Comparison of ENCODE assay signal across 27 mouse cellular contexts in genomic region chr1:125263684-125264083, GRCm38 (mm10).
A peak's percentile ranks its signal among the peaks of the same experiment; 100 is the strongest.
DNase-seq lines count a peak whose midpoint lies in the region; ATAC-seq and TF ChIP-seq lines count a peak whose summit lies in the region.
"Had no signal": no experiment of that assay in that cellular context is flagged by ENCODE, and none has a peak within 500 bp of the region (broad histone marks: within the 10 kb centered on the region; RNA-seq: fewer than 3 reads in every experiment).

No protein-coding gene starts in this region.

- H3K36me3 ChIP-seq in embryonic facial prominence, embryonic 14.5 days (ENCODE audit: control insufficient read depth, insufficient read depth, low read length), result no peaks in the 10 kb centered on the region
- no peaks in the 10 kb centered on the region for H3K36me3 ChIP-seq in embryonic facial prominence, embryonic 10.5 days (replicated peaks)
- no peaks in the 10 kb centered on the region for H3K36me3 ChIP-seq in midbrain, embryonic 15.5 days (replicated peaks)
- no peaks in the 10 kb centered on the region for H3K36me3 ChIP-seq in midbrain, postnatal 0 days (ENCODE audit: insufficient read depth, low read length)
- no peaks in the 10 kb centered on the region for H3K36me3 ChIP-seq in thymus, adult 2 months (ENCODE audit: control insufficient read depth, insufficient read depth, low read length)
- H3K36me3 ChIP-seq: embryonic facial prominence, embryonic 13.5 days; forebrain, embryonic 10.5 days; heart, embryonic 10.5 days; heart, embryonic 13.5 days had no signal

- no peak for TF ChIP-seq POLR2A in thymus, adult 2 months (IDR thresholded peaks at IDR 0.05; ENCODE audit: control insufficient read depth, extremely low read depth, insufficient read depth, low read length, poor library complexity)

- TF ChIP-seq CTCF in midbrain, postnatal 0 days (IDR thresholded peaks at IDR 0.05), result no peak
- no peak for TF ChIP-seq CTCF in thymus, adult 2 months (IDR thresholded peaks at IDR 0.05; ENCODE audit: borderline replicate concordance, control insufficient read depth, extremely low read depth, insufficient read depth, low read length, poor library complexity)

- no peaks in the 10 kb centered on the region for H3K27me3 ChIP-seq in embryonic facial prominence, embryonic 14.5 days (replicated peaks; ENCODE audit: control insufficient read depth, insufficient read depth, low read length)
- H3K27me3 ChIP-seq in embryonic facial prominence, embryonic 10.5 days (replicated peaks; ENCODE audit: low read depth, poor library complexity, severe bottlenecking), result no peaks in the 10 kb centered on the region
- no peaks in the 10 kb centered on the region for H3K27me3 ChIP-seq in midbrain, embryonic 15.5 days (replicated peaks)
- H3K27me3 ChIP-seq in midbrain, postnatal 0 days (ENCODE audit: insufficient read depth, low read length), result no peaks in the 10 kb centered on the region
- H3K27me3 ChIP-seq in thymus, adult 2 months (ENCODE audit: control insufficient read depth, insufficient read depth, low read length), result no peaks in the 10 kb centered on the region
- H3K27me3 ChIP-seq: embryonic facial prominence, embryonic 13.5 days; forebrain, embryonic 13.5 days; heart, embryonic 13.5 days had no signal

- no peaks in the 10 kb centered on the region for H3K9me3 ChIP-seq in embryonic facial prominence, embryonic 14.5 days (ENCODE audit: control insufficient read depth, low read length)
- no peaks in the 10 kb centered on the region for H3K9me3 ChIP-seq in embryonic facial prominence, embryonic 10.5 days
- no peaks in the 10 kb centered on the region for H3K9me3 ChIP-seq in midbrain, embryonic 15.5 days
- no peaks in the 10 kb centered on the region for H3K9me3 ChIP-seq in midbrain, postnatal 0 days (ENCODE audit: low read length)
- H3K9me3 ChIP-seq: embryonic facial prominence, embryonic 13.5 days; forebrain, embryonic 13.5 days; heart, embryonic 10.5 days; heart, embryonic 13.5 days had no signal

- WGBS in embryonic facial prominence, embryonic 14.5 days, result 69% methylated on average over 6 of the region's 6 CpGs
- 83% methylated on average over 6 of the region's 6 CpGs for WGBS in embryonic facial prominence, embryonic 10.5 days
- 79% methylated on average over 6 of the region's 6 CpGs for WGBS in midbrain, embryonic 15.5 days
- 68% methylated on average over 6 of the region's 6 CpGs for WGBS in midbrain, postnatal 0 days
- WGBS in thymus, adult 2 months, result 21% methylated on average over 6 of the region's 6 CpGs

- ATAC-seq in embryonic facial prominence, embryonic 14.5 days (ENCODE audit: low read depth), result no peak
- peak; percentile 58; the same call in 1 of the 2 replicates for ATAC-seq in midbrain, embryonic 15.5 days (replicated peaks)
- ATAC-seq in midbrain, postnatal 0 days (ENCODE audit: low FRiP score), result no peak
- peak; percentile 60 for ATAC-seq in megakaryocyte progenitor cell, adult 5-6 weeks (replicated peaks; ENCODE audit: poor library complexity)
- ATAC-seq: activated CD4-positive, CD25-positive, alpha-beta regulatory T cell, adult 4 months; forebrain, embryonic 13.5 days; forebrain, embryonic 16.5 days; hindbrain, postnatal 0 days had no signal

- no peak overlapping the region for H3K9ac ChIP-seq in embryonic facial prominence, embryonic 14.5 days (ENCODE audit: low read depth, low read length)
- no peak overlapping the region for H3K9ac ChIP-seq in midbrain, embryonic 15.5 days
- no peak overlapping the region for H3K9ac ChIP-seq in midbrain, postnatal 0 days (replicated peaks; ENCODE audit: low read length, poor library complexity, severe bottlenecking)
- H3K9ac ChIP-seq: embryonic facial prominence, embryonic 13.5 days; forebrain, embryonic 13.5 days; heart, embryonic 13.5 days; hindbrain, embryonic 14.5 days had no signal

- no peak overlapping the region for H3K4me2 ChIP-seq in embryonic facial prominence, embryonic 14.5 days (ENCODE audit: low read depth, low read length)
- H3K4me2 ChIP-seq in midbrain, embryonic 15.5 days, result no peak overlapping the region
- no peak overlapping the region for H3K4me2 ChIP-seq in midbrain, postnatal 0 days (ENCODE audit: low read depth, low read length, poor library complexity, severe bottlenecking)
- H3K4me2 ChIP-seq: embryonic facial prominence, embryonic 13.5 days; forebrain, embryonic 13.5 days; heart, embryonic 13.5 days; hindbrain, embryonic 14.5 days had no signal

- H3K27ac ChIP-seq in embryonic facial prominence, embryonic 14.5 days (replicated peaks; ENCODE audit: low read depth, low read length), result no peak overlapping the region
- H3K27ac ChIP-seq in embryonic facial prominence, embryonic 10.5 days (replicated peaks), result no peak overlapping the region
- no peak overlapping the region for H3K27ac ChIP-seq in midbrain, embryonic 15.5 days
- no peak overlapping the region for H3K27ac ChIP-seq in midbrain, postnatal 0 days (ENCODE audit: low read depth, low read length)
- no peak overlapping the region for H3K27ac ChIP-seq in thymus, adult 2 months (ENCODE audit: control insufficient read depth, insufficient read depth, low read length)
- H3K27ac ChIP-seq: embryonic facial prominence, embryonic 13.5 days; forebrain, embryonic 10.5 days; forebrain, embryonic 13.5 days; heart, embryonic 10.5 days; heart, embryonic 13.5 days; hindbrain, embryonic 14.5 days; hindbrain, postnatal 0 days had no signal

- peak; percentile 7 for DNase-seq in embryonic facial prominence, embryonic 14.5 days (ENCODE audit: low spot score)
- no peak for DNase-seq in embryonic facial prominence, embryonic 10.5 days (ENCODE audit: low spot score)
- DNase-seq in midbrain, postnatal 0 days (ENCODE audit: low spot score), result no peak
- peak; percentile 21 for DNase-seq in thymus, postnatal 25 days
- DNase-seq in thymus, adult 2 months, result no peak
- DNase-seq in urinary bladder, postnatal 4 days (ENCODE audit: low spot score in 2 of 2), result no peak
- DNase-seq: adrenal gland, adult 8-10 months; adrenal gland, postnatal 36 days; cerebellum, adult 18-20 months; cerebellum, adult 9-10 months; cerebellum, postnatal 14 days; gastrocnemius, postnatal 10 days; gastrocnemius, postnatal 36 days; heart, adult 18-20 months; heart, postnatal 14 days; heart, postnatal 4 days had no signal

- H3K4me3 ChIP-seq in embryonic facial prominence, embryonic 14.5 days (ENCODE audit: low read depth, low read length), result no peak overlapping the region
- no peak overlapping the region for H3K4me3 ChIP-seq in embryonic facial prominence, embryonic 10.5 days
- no peak overlapping the region for H3K4me3 ChIP-seq in midbrain, embryonic 15.5 days
- no peak overlapping the region for H3K4me3 ChIP-seq in midbrain, postnatal 0 days (ENCODE audit: low read depth, low read length)
- H3K4me3 ChIP-seq in thymus, adult 2 months (ENCODE audit: control insufficient read depth, insufficient read depth, low read length), result no peak overlapping the region
- H3K4me3 ChIP-seq: embryonic facial prominence, embryonic 13.5 days; forebrain, embryonic 10.5 days; forebrain, embryonic 13.5 days; heart, embryonic 10.5 days; heart, embryonic 13.5 days had no signal

- H3K4me1 ChIP-seq in embryonic facial prominence, embryonic 14.5 days (ENCODE audit: control insufficient read depth, insufficient read depth, low read length), result no peaks in the 10 kb centered on the region
- H3K4me1 ChIP-seq in embryonic facial prominence, embryonic 10.5 days, result no peaks in the 10 kb centered on the region
- H3K4me1 ChIP-seq in midbrain, embryonic 15.5 days, result no peaks in the 10 kb centered on the region
- H3K4me1 ChIP-seq in midbrain, postnatal 0 days (ENCODE audit: insufficient read depth, low read length), result no peaks in the 10 kb centered on the region
- no peaks in the 10 kb centered on the region for H3K4me1 ChIP-seq in thymus, adult 2 months (replicated peaks; ENCODE audit: control insufficient read depth, insufficient read depth, low read length)
- H3K4me1 ChIP-seq: embryonic facial prominence, embryonic 13.5 days; forebrain, embryonic 10.5 days; forebrain, embryonic 13.5 days; heart, embryonic 10.5 days; heart, embryonic 13.5 days had no signal

Comparison
In these comparisons a context has a peak if more than half of its experiments do, and no peak if none do; other contexts are left out.
1. ATAC-seq: peak in midbrain, embryonic 15.5 days (single experiment) and megakaryocyte progenitor cell, adult 5-6 weeks (single experiment); none in embryonic facial prominence, embryonic 14.5 days (single experiment) and midbrain, postnatal 0 days (single experiment).
2. DNase-seq: peak in embryonic facial prominence, embryonic 14.5 days (single experiment) and thymus, postnatal 25 days (single experiment); none in embryonic facial prominence, embryonic 10.5 days (single experiment), midbrain, postnatal 0 days (single experiment), thymus, adult 2 months (single experiment) and urinary bladder, postnatal 4 days (0 of 2).